Comparison of ENCODE assay signal across 10 mouse cellular contexts in the genomic region with DNA sequence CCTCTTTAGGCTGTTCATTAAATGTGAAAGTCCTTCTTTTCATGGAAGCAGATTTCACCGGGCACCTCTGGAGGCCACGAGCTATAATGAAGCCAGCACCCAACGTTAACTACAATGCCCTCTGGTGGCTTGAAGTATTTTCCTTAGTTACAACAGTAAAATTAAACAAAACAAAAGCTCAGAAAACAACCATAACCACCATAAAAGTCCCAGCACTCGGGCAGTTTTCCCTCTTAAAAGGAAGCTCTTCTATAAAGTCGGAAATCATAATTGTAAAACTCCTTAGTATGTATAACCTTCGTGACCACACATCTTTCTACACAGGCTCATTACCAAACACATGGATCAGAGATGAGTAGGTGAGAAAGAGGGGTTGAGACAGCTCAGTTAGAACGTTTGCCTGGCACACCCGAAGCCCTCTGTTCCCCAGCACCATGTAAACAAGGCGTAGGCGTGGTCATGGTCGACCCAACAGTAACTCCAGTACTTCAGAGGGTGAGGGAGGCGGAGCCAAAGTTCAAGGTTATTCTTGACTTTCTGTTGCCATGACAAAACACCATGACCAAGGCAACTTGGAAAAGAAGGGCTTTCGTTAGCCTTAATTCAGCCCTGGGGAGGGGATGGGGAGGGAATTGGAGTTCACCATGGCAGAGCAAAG. TPM values are rescaled to one million over a fixed set of nuclear protein-coding genes. Genes with fewer than 3 reads are reported as not detected.
DNase-seq lines count a peak whose midpoint lies in the region; ATAC-seq and TF ChIP-seq lines count a peak whose summit lies in the region.
"Had no signal": no experiment of that assay in that cellular context is flagged by ENCODE, and none has a peak within 500 bp of the region (broad histone marks: within the 10 kb centered on the region; RNA-seq: fewer than 3 reads in every experiment).

No protein-coding gene starts in this region.

- no peaks in the 10 kb centered on the region for H3K27me3 ChIP-seq in kidney, postnatal 0 days (ENCODE audit: insufficient read depth, low read length)
- no peaks in the 10 kb centered on the region for H3K27me3 ChIP-seq in thymus, adult 2 months (ENCODE audit: control insufficient read depth, insufficient read depth, low read length)
- no peaks in the 10 kb centered on the region for H3K27me3 ChIP-seq in heart, embryonic 11.5 days (ENCODE audit: control insufficient read depth, insufficient read depth, low read length)
- H3K27me3 ChIP-seq: heart, embryonic 13.5 days; midbrain, embryonic 12.5 days had no signal

- no peaks in the 10 kb centered on the region for H3K4me1 ChIP-seq in kidney, postnatal 0 days (replicated peaks; ENCODE audit: insufficient read depth, low read length)
- peaks cover 41% of the 10 kb centered on the region for H3K4me1 ChIP-seq in thymus, adult 2 months (replicated peaks; ENCODE audit: control insufficient read depth, insufficient read depth, low read length)
- no peaks in the 10 kb centered on the region for H3K4me1 ChIP-seq in heart, embryonic 11.5 days (ENCODE audit: control insufficient read depth, insufficient read depth, low read length)
- H3K4me1 ChIP-seq: heart, embryonic 13.5 days; midbrain, embryonic 12.5 days had no signal

- H3K9me3 ChIP-seq in kidney, postnatal 0 days (replicated peaks; ENCODE audit: low read length), result no peaks in the 10 kb centered on the region
- no peaks in the 10 kb centered on the region; the same call in 1 of the 2 replicates for H3K9me3 ChIP-seq in heart, embryonic 11.5 days (replicated peaks; ENCODE audit: control insufficient read depth, low read length)
- H3K9me3 ChIP-seq: heart, embryonic 13.5 days; midbrain, embryonic 12.5 days had no signal

- H3K36me3 ChIP-seq in kidney, postnatal 0 days (ENCODE audit: insufficient read depth, low read length), result no peaks in the 10 kb centered on the region
- H3K36me3 ChIP-seq in thymus, adult 2 months (ENCODE audit: control insufficient read depth, insufficient read depth, low read length), result no peaks in the 10 kb centered on the region
- no peaks in the 10 kb centered on the region for H3K36me3 ChIP-seq in heart, embryonic 11.5 days (ENCODE audit: control insufficient read depth, insufficient read depth, low read length)
- H3K36me3 ChIP-seq: heart, embryonic 13.5 days; midbrain, embryonic 12.5 days had no signal

- no peak overlapping the region; the same call in 1 of the 2 replicates for H3K4me2 ChIP-seq in kidney, postnatal 0 days (ENCODE audit: low read length)
- H3K4me2 ChIP-seq in heart, embryonic 11.5 days, result no peak overlapping the region
- H3K4me2 ChIP-seq: heart, embryonic 13.5 days; midbrain, embryonic 12.5 days had no signal

- no peak for TF ChIP-seq POLR2A in thymus, adult 2 months (IDR thresholded peaks at IDR 0.05; ENCODE audit: control insufficient read depth, extremely low read depth, insufficient read depth, low read length, poor library complexity)

- 51% methylated on average over 13 of the region's 13 CpGs for WGBS in kidney, postnatal 0 days
- 48% methylated on average over 13 of the region's 13 CpGs for WGBS in thymus, adult 2 months
- WGBS in heart, embryonic 11.5 days (ENCODE audit: insufficient replicate concordance), result 61% methylated on average over 13 of the region's 13 CpGs

- DNase-seq in cerebellum, postnatal 14 days, result peak; percentile 14 to 19
- DNase-seq in cerebellum, adult 11-12 months, result no peak
- DNase-seq in ovary, postnatal 14 days (ENCODE audit: low spot score), result peak; percentile 22
- no peak for DNase-seq in ovary, postnatal 10 days (ENCODE audit: low spot score)
- peak; percentile 84 for DNase-seq in kidney, postnatal 0 days (ENCODE audit: low spot score)
- DNase-seq in thymus, adult 2 months, result peak; percentile 38
- no peak for DNase-seq in heart, adult 11 months

- no peak overlapping the region for H3K27ac ChIP-seq in kidney, postnatal 0 days
- H3K27ac ChIP-seq in thymus, adult 2 months (ENCODE audit: control insufficient read depth, insufficient read depth, low read length), result peak overlapping the region; percentile 85
- H3K27ac ChIP-seq in heart, embryonic 11.5 days (ENCODE audit: low read depth, low read length), result no peak overlapping the region
- H3K27ac ChIP-seq: heart, embryonic 13.5 days; midbrain, embryonic 12.5 days had no signal

- ATAC-seq in kidney, postnatal 0 days (replicated peaks; ENCODE audit: low FRiP score, low read depth), result no peak
- ATAC-seq in heart, embryonic 11.5 days (replicated peaks; ENCODE audit: insufficient number of reproducible peaks, low FRiP score, low TSS enrichment), result no peak

- no peak overlapping the region for H3K4me3 ChIP-seq in kidney, postnatal 0 days (replicated peaks; ENCODE audit: low read depth, low read length)
- no peak overlapping the region for H3K4me3 ChIP-seq in thymus, adult 2 months (ENCODE audit: control insufficient read depth, insufficient read depth, low read length)
- H3K4me3 ChIP-seq in heart, embryonic 11.5 days (ENCODE audit: low read depth, low read length), result no peak overlapping the region
- H3K4me3 ChIP-seq: heart, embryonic 13.5 days; midbrain, embryonic 12.5 days had no signal

- H3K9ac ChIP-seq in kidney, postnatal 0 days (ENCODE audit: low read depth, low read length), result no peak overlapping the region
- H3K9ac ChIP-seq in heart, embryonic 11.5 days (ENCODE audit: low read depth, low read length), result no peak overlapping the region
- H3K9ac ChIP-seq: heart, embryonic 13.5 days; midbrain, embryonic 12.5 days had no signal

- peak; percentile 76 for TF ChIP-seq CTCF in kidney, postnatal 0 days (IDR thresholded peaks at IDR 0.05; ENCODE audit: low read depth)
- no peak for TF ChIP-seq CTCF in thymus, adult 2 months (IDR thresholded peaks at IDR 0.05; ENCODE audit: borderline replicate concordance, control insufficient read depth, extremely low read depth, insufficient read depth, low read length, poor library complexity)

RNA-seq across cellular contexts. Expression of a gene that starts 58.3 kb away (rescaled TPM):
- polyA plus RNA-seq in kidney, postnatal 0 days (2015; fragmentation: Nextera tagmentation; extraction: Ambion mirVana), result 153 and 157 TPM in 2 replicates
- polyA plus RNA-seq in thymus, adult 2 months (2012; rRNA removed), result 31.0 and 34.6 TPM in 2 replicates
- 58.7 and 59.6 TPM in 2 replicates for polyA plus RNA-seq in heart, embryonic 11.5 days (2014; fragmentation: Nextera tagmentation; extraction: Ambion mirVana)

Comparison
In these comparisons a context has a peak if more than half of its experiments do, and no peak if none do; other contexts are left out.
1. DNase-seq: peak in cerebellum, postnatal 14 days (2 of 2), ovary, postnatal 14 days (single experiment), kidney, postnatal 0 days (single experiment) and thymus, adult 2 months (single experiment); none in cerebellum, adult 11-12 months (single experiment), ovary, postnatal 10 days (single experiment) and heart, adult 11 months (single experiment).